Comparison of ENCODE assay signal across 25 mouse cellular contexts in the genomic region with DNA sequence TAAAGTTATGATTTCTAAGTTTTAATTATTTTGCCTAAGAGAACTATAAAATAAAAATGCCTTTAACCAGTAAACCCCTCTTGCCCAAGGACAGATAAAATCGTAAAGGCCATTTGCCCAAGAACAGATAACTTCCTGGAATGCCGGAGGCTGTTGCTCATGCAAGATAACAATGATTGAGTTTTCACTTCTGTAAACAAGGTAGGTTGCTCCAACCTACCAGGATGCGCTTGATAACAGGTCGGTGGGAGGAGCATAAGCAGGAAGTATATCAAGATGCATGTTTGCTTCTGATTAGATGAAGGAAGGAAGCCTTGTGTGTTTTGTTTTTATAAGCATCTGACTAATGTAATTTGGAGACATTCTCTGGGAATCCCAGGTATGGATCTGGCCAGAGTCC. TPM values are rescaled to one million over a fixed set of nuclear protein-coding genes. Genes with fewer than 3 reads are reported as not detected.
DNase-seq lines count a peak whose midpoint lies in the region; ATAC-seq and TF ChIP-seq lines count a peak whose summit lies in the region.
"Had no signal": no experiment of that assay in that cellular context is flagged by ENCODE, and none has a peak within 500 bp of the region (broad histone marks: within the 10 kb centered on the region; RNA-seq: fewer than 3 reads in every experiment).

No protein-coding gene starts in this region.

- no peak for TF ChIP-seq CTCF in liver, postnatal 0 days (IDR thresholded peaks at IDR 0.05; ENCODE audit: low read depth)

- no peaks in the 10 kb centered on the region for H3K36me3 ChIP-seq in liver, embryonic 11.5 days (ENCODE audit: control insufficient read depth, insufficient read depth, low read length)
- H3K36me3 ChIP-seq in liver, postnatal 0 days (replicated peaks; ENCODE audit: insufficient read depth, low read length) = no peaks in the 10 kb centered on the region
- H3K36me3 ChIP-seq: embryonic facial prominence, embryonic 10.5 days; forebrain, embryonic 10.5 days; heart, embryonic 15.5 days; midbrain, embryonic 15.5 days; neural tube, embryonic 12.5 days had no signal

- peaks cover 6% of the 10 kb centered on the region for H3K4me1 ChIP-seq in liver, embryonic 11.5 days (replicated peaks; ENCODE audit: control insufficient read depth, insufficient read depth, low read length)
- peaks cover 15% of the 10 kb centered on the region for H3K4me1 ChIP-seq in liver, postnatal 0 days (ENCODE audit: insufficient read depth)
- H3K4me1 ChIP-seq: embryonic facial prominence, embryonic 10.5 days; forebrain, embryonic 10.5 days; heart, embryonic 15.5 days; midbrain, embryonic 15.5 days; neural tube, embryonic 12.5 days had no signal

- H3K4me3 ChIP-seq in liver, embryonic 11.5 days (ENCODE audit: low read depth, low read length) = no peak overlapping the region
- H3K4me3 ChIP-seq in liver, postnatal 0 days (ENCODE audit: low read depth, low read length) = no peak overlapping the region
- H3K4me3 ChIP-seq: embryonic facial prominence, embryonic 10.5 days; forebrain, embryonic 10.5 days; heart, embryonic 15.5 days; midbrain, embryonic 15.5 days; neural tube, embryonic 12.5 days had no signal

- 26% methylated on average over 4 of the region's 4 CpGs for WGBS in liver, embryonic 11.5 days
- 25% methylated on average over 4 of the region's 4 CpGs for WGBS in liver, postnatal 0 days (ENCODE audit: insufficient replicate concordance)

- no peak overlapping the region for H3K4me2 ChIP-seq in liver, embryonic 11.5 days
- H3K4me2 ChIP-seq in liver, postnatal 0 days (ENCODE audit: low read depth, low read length) = no peak overlapping the region
- H3K4me2 ChIP-seq: heart, embryonic 15.5 days; hindbrain, embryonic 14.5 days; lung, embryonic 14.5 days; midbrain, embryonic 15.5 days; neural tube, embryonic 12.5 days had no signal

- H3K27me3 ChIP-seq in liver, embryonic 11.5 days (replicated peaks; ENCODE audit: control insufficient read depth, insufficient read depth, low read length) = no peaks in the 10 kb centered on the region
- no peaks in the 10 kb centered on the region for H3K27me3 ChIP-seq in liver, postnatal 0 days (ENCODE audit: insufficient read depth, low read length)
- H3K27me3 ChIP-seq: heart, embryonic 15.5 days; midbrain, embryonic 15.5 days; neural tube, embryonic 12.5 days had no signal

- no peak overlapping the region for H3K27ac ChIP-seq in liver, embryonic 11.5 days (ENCODE audit: low read depth, low read length)
- H3K27ac ChIP-seq in liver, postnatal 0 days (ENCODE audit: low read depth) = no peak overlapping the region
- H3K27ac ChIP-seq: embryonic facial prominence, embryonic 10.5 days; forebrain, embryonic 10.5 days; heart, embryonic 15.5 days; hindbrain, embryonic 14.5 days; midbrain, embryonic 15.5 days; neural tube, embryonic 12.5 days had no signal

- TF ChIP-seq EP300 in liver, postnatal 0 days (IDR thresholded peaks at IDR 0.05; ENCODE audit: low read depth) = peak; percentile 62; the same call in 1 of the 2 replicates

- ATAC-seq in liver, embryonic 11.5 days (replicated peaks; ENCODE audit: low FRiP score) = peak; percentile 71
- peak; percentile 35; the same call in 1 of the 2 replicates for ATAC-seq in liver, postnatal 0 days
- ATAC-seq: inflammation-experienced regulatory T-cells, adult 6 months; midbrain, embryonic 15.5 days had no signal

- H3K9me3 ChIP-seq in liver, embryonic 11.5 days (ENCODE audit: control insufficient read depth, low read length) = no peaks in the 10 kb centered on the region
- no peaks in the 10 kb centered on the region for H3K9me3 ChIP-seq in liver, postnatal 0 days (ENCODE audit: low read length)
- H3K9me3 ChIP-seq: embryonic facial prominence, embryonic 10.5 days; forebrain, embryonic 10.5 days; heart, embryonic 15.5 days; midbrain, embryonic 15.5 days; neural tube, embryonic 12.5 days had no signal

- DNase-seq in lung, postnatal 36 days = peak; percentile 55
- DNase-seq in lung, postnatal 14 days = no peak
- no peak for DNase-seq in liver, embryonic 11.5 days (ENCODE audit: low spot score)
- DNase-seq in liver, postnatal 0 days = no peak
- no peak for DNase-seq in layer of hippocampus, postnatal 14 days (ENCODE audit: low spot score in 2 of 2)
- no peak for DNase-seq in cerebellum, postnatal 4 days (ENCODE audit: low spot score in 2 of 2)
- DNase-seq in adrenal gland, postnatal 14 days = no peak
- DNase-seq: adrenal gland, postnatal 36 days; cerebellum, adult 9-10 months; gastrocnemius, postnatal 25 days; heart, postnatal 36 days; kidney, adult 18-20 months; layer of hippocampus, postnatal 36 days; lung, embryonic 14.5 days; retina, postnatal 1 day; right cerebral cortex, postnatal 25 days; spleen, adult 18-20 months; thymus, postnatal 14 days had no signal

- no peak overlapping the region for H3K9ac ChIP-seq in liver, embryonic 11.5 days (ENCODE audit: low read depth, low read length)
- no peak overlapping the region for H3K9ac ChIP-seq in liver, postnatal 0 days (replicated peaks)
- H3K9ac ChIP-seq: heart, embryonic 15.5 days; hindbrain, embryonic 14.5 days; lung, embryonic 14.5 days; midbrain, embryonic 15.5 days; neural tube, embryonic 12.5 days had no signal

RNA-seq across cellular contexts. Expression of a gene that starts 13.2 kb away (rescaled TPM):
- 66.7 and 73.0 TPM in 2 replicates for polyA plus RNA-seq in liver, embryonic 11.5 days (2014; fragmentation: Nextera tagmentation; extraction: Ambion mirVana)
- 20.6 and 22.7 TPM in 2 replicates for polyA plus RNA-seq in liver, postnatal 0 days (2015; fragmentation: Nextera tagmentation; extraction: Ambion mirVana)
- 1 to 10 TPM; 1.5 to 1.7 TPM for total RNA-seq in layer of hippocampus, postnatal 14 days (2021)
- 14.3 and 21.6 TPM in 2 replicates for total RNA-seq in adrenal gland, postnatal 14 days (2021)

RNA-seq across cellular contexts. Expression of a gene that starts 38.1 kb away (rescaled TPM):
- polyA plus RNA-seq in liver, embryonic 11.5 days (2014; fragmentation: Nextera tagmentation; extraction: Ambion mirVana) = 13.4 and 13.6 TPM in 2 replicates
- polyA plus RNA-seq in liver, postnatal 0 days (2015; fragmentation: Nextera tagmentation; extraction: Ambion mirVana) = 8.4 and 9.1 TPM in 2 replicates
- total RNA-seq in layer of hippocampus, postnatal 14 days (2021) = 10 to 100 TPM; 29.2 to 37.6 TPM
- total RNA-seq in adrenal gland, postnatal 14 days (2021) = 43.6 and 46.4 TPM in 2 replicates
